ENCODE assay signal across 8 mouse cellular contexts in the genomic region with DNA sequence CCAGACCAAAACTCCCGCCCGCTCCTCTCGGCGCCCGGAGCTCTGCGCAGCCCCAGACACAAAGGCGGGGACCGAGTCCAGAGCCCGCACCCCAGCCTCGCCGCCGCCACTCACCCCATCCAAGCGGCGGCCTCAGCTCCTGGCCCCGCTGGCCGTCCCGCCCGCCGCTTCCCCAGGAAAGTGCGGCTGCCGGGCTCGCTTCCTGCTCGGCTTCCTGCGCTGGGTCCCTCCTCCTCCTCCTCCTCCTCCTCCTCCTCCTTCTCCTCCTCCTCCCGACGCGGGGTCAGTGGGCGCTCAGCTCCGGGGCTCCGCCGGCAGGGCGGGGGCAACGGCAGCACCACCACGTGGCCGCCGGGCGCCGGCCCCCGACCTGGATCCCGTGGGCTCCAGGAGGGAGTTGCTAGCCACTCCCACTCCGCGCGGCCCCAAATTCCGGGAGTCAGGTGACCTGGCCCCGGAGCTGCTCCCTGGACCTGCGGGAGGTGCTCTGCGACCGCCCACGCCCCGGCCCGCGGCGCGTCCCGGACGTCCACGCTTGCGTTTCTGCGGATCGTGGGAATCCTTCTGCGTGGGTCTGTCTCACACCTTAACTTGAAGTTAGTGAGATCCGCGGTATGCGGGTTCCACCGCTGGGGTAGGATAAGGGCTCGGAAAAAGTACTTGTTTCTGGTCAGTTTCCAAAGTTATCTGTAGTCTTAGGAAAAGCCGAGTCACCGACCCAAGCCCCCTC. TPM values are rescaled to one million over a fixed set of nuclear protein-coding genes. Genes with fewer than 3 reads are reported as not detected.
DNase-seq lines count a peak whose midpoint lies in the region; ATAC-seq and TF ChIP-seq lines count a peak whose summit lies in the region.

A gene (minus strand): TSS at position 216 of the 730 bp plus-strand sequence.

- H3K27me3 ChIP-seq in forebrain, embryonic 10.5 days (ENCODE audit: poor library complexity, severe bottlenecking), result peaks cover 4% of the 10 kb centered on the region; the same call in 1 of the 2 replicates
- H3K27me3 ChIP-seq in heart, embryonic 14.5 days (ENCODE audit: control insufficient read depth, insufficient read depth, low read length), result peaks cover 17% of the 10 kb centered on the region; the same call in 1 of the 2 replicates
- no peaks in the 10 kb centered on the region for H3K27me3 ChIP-seq in kidney, postnatal 0 days (ENCODE audit: insufficient read depth, low read length)
- peaks cover 18% of the 10 kb centered on the region for H3K27me3 ChIP-seq in liver, embryonic 16.5 days (ENCODE audit: control insufficient read depth, insufficient read depth, low read depth, low read length)
- H3K27me3 ChIP-seq in neural tube, embryonic 13.5 days, result no peaks in the 10 kb centered on the region

- no peak for TF ChIP-seq POLR2A in bone marrow macrophage, adult 2 months (IDR thresholded peaks at IDR 0.05; ENCODE audit: borderline replicate concordance, low read depth, low read length)

- H3K9ac ChIP-seq in heart, embryonic 14.5 days (ENCODE audit: low read length), result peak within 1 kb of the TSS; percentile 80
- H3K9ac ChIP-seq in kidney, postnatal 0 days (ENCODE audit: low read depth, low read length), result peak within 1 kb of the TSS; percentile 90
- H3K9ac ChIP-seq in liver, embryonic 16.5 days (ENCODE audit: low read depth, low read length), result peak within 1 kb of the TSS; percentile 51
- H3K9ac ChIP-seq in neural tube, embryonic 13.5 days, result peak within 1 kb of the TSS; percentile 88

- H3K4me1 ChIP-seq in bone marrow macrophage, adult 2 months (ENCODE audit: control insufficient read depth, insufficient read depth, low read length), result peaks cover 8% of the 10 kb centered on the region; the same call in 1 of the 2 replicates
- peaks cover 42% of the 10 kb centered on the region for H3K4me1 ChIP-seq in forebrain, embryonic 10.5 days
- peaks cover 0 to 3% of the 10 kb centered on the region in 2 experiments; a peak in 2 of 4 replicates for H3K4me1 ChIP-seq in heart, embryonic 14.5 days (ENCODE audit: control insufficient read depth in 2 of 2, insufficient read depth in 2 of 2, low read length in 2 of 2)
- H3K4me1 ChIP-seq in kidney, postnatal 0 days (replicated peaks; ENCODE audit: insufficient read depth, low read length), result peaks cover 20% of the 10 kb centered on the region
- no peaks in the 10 kb centered on the region; the same call in none of the 2 replicates for H3K4me1 ChIP-seq in liver, embryonic 16.5 days (ENCODE audit: control insufficient read depth, low read depth, low read length)
- H3K4me1 ChIP-seq in neural tube, embryonic 13.5 days (replicated peaks), result peaks cover 36% of the 10 kb centered on the region

- H3K4me2 ChIP-seq in heart, embryonic 14.5 days (ENCODE audit: low read length), result peak within 1 kb of the TSS; percentile 98
- peak within 1 kb of the TSS; percentile 89 for H3K4me2 ChIP-seq in kidney, postnatal 0 days (ENCODE audit: low read length)
- peak within 1 kb of the TSS; percentile 65 for H3K4me2 ChIP-seq in liver, embryonic 16.5 days (ENCODE audit: low read depth, low read length)
- peak within 1 kb of the TSS; percentile 89 for H3K4me2 ChIP-seq in neural tube, embryonic 13.5 days

- peaks cover 6% of the 10 kb centered on the region; the same call in 1 of the 2 replicates for H3K9me3 ChIP-seq in forebrain, embryonic 10.5 days
- H3K9me3 ChIP-seq in heart, embryonic 14.5 days (ENCODE audit: control insufficient read depth, low read length), result peaks cover 11% of the 10 kb centered on the region; the same call in 1 of the 2 replicates
- no peaks in the 10 kb centered on the region for H3K9me3 ChIP-seq in kidney, postnatal 0 days (replicated peaks; ENCODE audit: low read length)
- H3K9me3 ChIP-seq in liver, embryonic 16.5 days (replicated peaks; ENCODE audit: control insufficient read depth, low read length), result no peaks in the 10 kb centered on the region
- no peaks in the 10 kb centered on the region for H3K9me3 ChIP-seq in neural tube, embryonic 13.5 days

- DNase-seq in CD4-positive, CD25-positive, alpha-beta regulatory T cell, adult 2 months (ENCODE audit: low read depth, low spot score), result peak; percentile 36
- peak; percentile 79 for DNase-seq in forebrain, embryonic 10.5 days (ENCODE audit: extremely low spot score, low spot score)
- DNase-seq in kidney, postnatal 0 days (ENCODE audit: low spot score), result peak; percentile 78
- peak; percentile 3 to 20 for DNase-seq in thymus, postnatal 36 days

- TF ChIP-seq CTCF in bone marrow macrophage, adult 2 months (IDR thresholded peaks at IDR 0.05; ENCODE audit: low read depth, low read length), result no peak
- TF ChIP-seq CTCF in kidney, postnatal 0 days (IDR thresholded peaks at IDR 0.05; ENCODE audit: low read depth), result peak; percentile 43; the same call in 1 of the 2 replicates

- WGBS in forebrain, embryonic 10.5 days, result under 1% methylated on average over 61 of the region's 68 CpGs
- WGBS in heart, embryonic 14.5 days, result under 1% methylated on average over 55 of the region's 68 CpGs
- under 1% methylated on average over 53 of the region's 68 CpGs for WGBS in kidney, postnatal 0 days
- WGBS in liver, embryonic 16.5 days (ENCODE audit: insufficient replicate concordance), result under 1% methylated on average over 52 of the region's 68 CpGs
- under 1% methylated on average over 67 of the region's 68 CpGs for WGBS in neural tube, embryonic 13.5 days

- peak within 1 kb of the TSS; percentile 74 for H3K4me3 ChIP-seq in bone marrow macrophage, adult 2 months (ENCODE audit: insufficient read depth, low read length)
- H3K4me3 ChIP-seq in forebrain, embryonic 10.5 days, result peak within 1 kb of the TSS; percentile 87
- H3K4me3 ChIP-seq in heart, embryonic 14.5 days (ENCODE audit: control insufficient read depth in 1 of 2, insufficient read depth in 1 of 2, low read depth in 1 of 2, low read length in 2 of 2), result peak within 1 kb of the TSS; percentile 63 to 65
- peak within 1 kb of the TSS; percentile 95 for H3K4me3 ChIP-seq in kidney, postnatal 0 days (replicated peaks; ENCODE audit: low read depth, low read length)
- H3K4me3 ChIP-seq in liver, embryonic 16.5 days (ENCODE audit: low read depth, low read length), result peak within 1 kb of the TSS; percentile 66
- H3K4me3 ChIP-seq in neural tube, embryonic 13.5 days, result peak within 1 kb of the TSS; percentile 85

- H3K27ac ChIP-seq in bone marrow macrophage, adult 2 months (ENCODE audit: insufficient read depth, low read depth, low read length), result no peak within 1 kb of the TSS
- peak within 1 kb of the TSS; percentile 95 for H3K27ac ChIP-seq in forebrain, embryonic 10.5 days
- H3K27ac ChIP-seq in heart, embryonic 14.5 days (replicated peaks in 1 of 2; ENCODE audit: control insufficient read depth in 1 of 2, insufficient read depth in 1 of 2, low read depth in 2 of 2, low read length in 2 of 2), result peak within 1 kb of the TSS; percentile 48 to 76
- peak within 1 kb of the TSS; percentile 94 for H3K27ac ChIP-seq in kidney, postnatal 0 days
- peak within 1 kb of the TSS; percentile 82 for H3K27ac ChIP-seq in liver, embryonic 16.5 days (ENCODE audit: low read length)
- peak within 1 kb of the TSS; percentile 64 for H3K27ac ChIP-seq in neural tube, embryonic 13.5 days (replicated peaks)

- ATAC-seq in heart, embryonic 14.5 days (ENCODE audit: insufficient number of reproducible peaks, insufficient read depth, low FRiP score, low read depth), result peak; percentile 68
- peak; percentile 90 for ATAC-seq in kidney, postnatal 0 days (replicated peaks; ENCODE audit: low FRiP score, low read depth)
- peak; percentile 88 for ATAC-seq in liver, embryonic 16.5 days (ENCODE audit: low read depth)
- peak; percentile 72 for ATAC-seq in neural tube, embryonic 13.5 days (ENCODE audit: low read depth)

- H3K36me3 ChIP-seq in forebrain, embryonic 10.5 days (replicated peaks), result peaks cover 8% of the 10 kb centered on the region
- H3K36me3 ChIP-seq in heart, embryonic 14.5 days (ENCODE audit: control insufficient read depth, insufficient read depth, low read length), result no peaks in the 10 kb centered on the region
- no peaks in the 10 kb centered on the region for H3K36me3 ChIP-seq in kidney, postnatal 0 days (ENCODE audit: insufficient read depth, low read length)
- peaks cover 4% of the 10 kb centered on the region for H3K36me3 ChIP-seq in liver, embryonic 16.5 days (ENCODE audit: control insufficient read depth, insufficient read depth)
- H3K36me3 ChIP-seq in neural tube, embryonic 13.5 days, result no peaks in the 10 kb centered on the region

RNA-seq across cellular contexts. Expression of the gene that starts here (rescaled TPM):
- 4.4 and 6.2 TPM in 2 replicates for polyA plus RNA-seq in bone marrow macrophage, adult 2 months (2012; ENCODE audit: insufficient read depth, insufficient read length, missing spikeins)
- polyA plus RNA-seq in forebrain, embryonic 10.5 days (2016; fragmentation: Nextera tagmentation; extraction: Ambion mirVana), result 47.8 and 50.5 TPM in 2 replicates
- 12.9 and 14.9 TPM in 2 replicates for polyA plus RNA-seq in heart, embryonic 14.5 days (2014; fragmentation: Nextera tagmentation; extraction: Ambion mirVana)
- polyA plus RNA-seq in kidney, postnatal 0 days (2015; fragmentation: Nextera tagmentation; extraction: Ambion mirVana), result 38.5 and 42.4 TPM in 2 replicates
- polyA plus RNA-seq in liver, embryonic 16.5 days (2015; fragmentation: Nextera tagmentation; extraction: Ambion mirVana), result 5.5 and 6.2 TPM in 2 replicates
- 19.9 and 28.0 TPM in 2 replicates for polyA plus RNA-seq in neural tube, embryonic 13.5 days (2015; fragmentation: Nextera tagmentation; extraction: Ambion mirVana)

Comparison
In these comparisons a context has a peak if more than half of its experiments do, and no peak if none do; other contexts are left out.
1. DNase-seq: peak in every context shown above with its lines; median percentile 79 in forebrain, embryonic 10.5 days; 78 in kidney, postnatal 0 days; 36 in CD4-positive, CD25-positive, alpha-beta regulatory T cell, adult 2 months; 12 in thymus, postnatal 36 days.